Mouse (Mus musculus) CH12.LX (cell line): Measurements from ENCODE around the gene Sgip1. TPM values are rescaled to one million over a fixed set of nuclear protein-coding genes. Genes with fewer than 3 reads are reported as not detected.
A peak's percentile ranks its signal among the peaks of the same experiment; 100 is the strongest.

ENCODE experiments used
- DNase-seq: peaks from one replicate; pipeline ENCODE4 v3.0.0-alpha.2; 2013; ENCODE audit errors: extremely low read depth
- H3K27ac ChIP-seq: 2 replicates; pipeline ENCODE4 v1.5.1; 2012; ENCODE audit warnings: low read depth, mild to moderate bottlenecking, control low read depth, moderate library complexity; ENCODE audit not compliant: insufficient read depth
- H3K27me3 ChIP-seq: replicated peaks from 2 replicates; pipeline ENCODE3; 2012; ENCODE audit warnings: inconsistent platforms
- H3K36me3 ChIP-seq, 2 experiments: replicated peaks in 1 of 2; 2 replicates each; pipeline versions ENCODE3 to v1.6.1; 2012; ENCODE audit warnings: inconsistent platforms in 1 of 2, low read length in 1 of 2, mild to moderate bottlenecking in 1 of 2, mixed read lengths in 1 of 2, moderate library complexity in 1 of 2; ENCODE audit not compliant: control insufficient read depth in 1 of 2, insufficient read depth in 1 of 2
- H3K4me1 ChIP-seq, 2 experiments: 2 replicates each; pipeline ENCODE4 v1.6.1; 2012; ENCODE audit warnings: inconsistent platforms in 1 of 2, moderate library complexity in 1 of 2; ENCODE audit not compliant: insufficient read depth in 2 of 2, control insufficient read depth in 1 of 2
- H3K4me2 ChIP-seq: 2 replicates; pipeline ENCODE4 v1.6.1; 2012; ENCODE audit warnings: low read depth, mild to moderate bottlenecking, control low read depth; ENCODE audit not compliant: poor library complexity, insufficient read depth, severe bottlenecking
- H3K4me3 ChIP-seq, 3 experiments: fragments of 150-350 bp in 1 of 3; sonication (generic) in 1 of 3; replicated peaks in 1 of 3; 2 replicates each; pipeline versions ENCODE3 to v1.5.1; 2011 to 2012; ENCODE audit warnings: low read depth in 2 of 3, low read length in 2 of 3, mild to moderate bottlenecking in 2 of 3, moderate library complexity in 2 of 3, control low read depth in 1 of 3, improper control_type of control experiment in 1 of 3, inconsistent platforms in 1 of 3, mixed read lengths in 1 of 3; ENCODE audit not compliant: poor library complexity in 1 of 3
- H3K79me2 ChIP-seq: replicated peaks from 2 replicates; pipeline ENCODE4 v1.6.1; 2012; ENCODE audit warnings: mild to moderate bottlenecking, moderate library complexity; ENCODE audit not compliant: control insufficient read depth, poor library complexity, insufficient read depth, severe bottlenecking; ENCODE audit errors: extremely low read depth
- H3K9ac ChIP-seq: 2 replicates; pipeline ENCODE4 v1.6.1; 2012; ENCODE audit warnings: low read depth, mild to moderate bottlenecking, control low read depth, moderate library complexity; ENCODE audit not compliant: insufficient read depth
- H3K9me3 ChIP-seq: replicated peaks from 2 replicates; pipeline ENCODE3; 2012; ENCODE audit warnings: low read length, inconsistent platforms, mixed read lengths
- BHLHE40 ChIP-seq: IDR thresholded peaks from 2 replicates; pipeline ENCODE4 v1.6.1; 2011; ENCODE audit warnings: mild to moderate bottlenecking, low read depth, low read length, improper control_type of control experiment
- CHD1 ChIP-seq: IDR thresholded peaks from 2 replicates; pipeline ENCODE4 v1.6.1; 2012; ENCODE audit warnings: low read depth, low read length, improper control_type of control experiment, inconsistent platforms
- CTCF ChIP-seq, 2 experiments: IDR thresholded peaks in 1 of 2; conservative IDR thresholded peaks in 1 of 2; 2 replicates each; pipeline ENCODE4 v1.5.1; 2011 to 2012; ENCODE audit warnings: low read depth in 2 of 2, low read length in 2 of 2, improper control_type of control experiment in 1 of 2, inconsistent platforms in 1 of 2, mild to moderate bottlenecking in 1 of 2, moderate library complexity in 1 of 2
- ELF1 ChIP-seq: IDR thresholded peaks from 2 replicates; pipeline ENCODE4 v1.6.1; 2014; ENCODE audit warnings: low read depth, mild to moderate bottlenecking, inconsistent platforms, low read length, improper control_type of control experiment
- EP300 ChIP-seq: IDR thresholded peaks from 2 replicates; pipeline ENCODE4 v1.6.1; 2011; ENCODE audit warnings: low read length, improper control_type of control experiment
- ETS1 ChIP-seq: conservative IDR thresholded peaks from 2 replicates; pipeline ENCODE4 v1.6.1; 2012; ENCODE audit warnings: low read depth, mild to moderate bottlenecking, inconsistent platforms, low read length, improper control_type of control experiment, moderate library complexity
- IRF4 ChIP-seq: IDR thresholded peaks from 2 replicates; pipeline ENCODE4 v1.6.1; 2014; ENCODE audit warnings: low read depth, mild to moderate bottlenecking, inconsistent platforms, low read length, improper control_type of control experiment
- JUN ChIP-seq: IDR thresholded peaks from 2 replicates; pipeline ENCODE4 v1.6.1; 2011; ENCODE audit warnings: low read depth, mild to moderate bottlenecking, low read length, improper control_type of control experiment, moderate library complexity; ENCODE audit not compliant: insufficient read depth
- JUND ChIP-seq: conservative IDR thresholded peaks from 2 replicates; pipeline ENCODE4 v1.6.1; 2011; ENCODE audit warnings: low read depth, low read length, improper control_type of control experiment
- KAT2A ChIP-seq: IDR thresholded peaks from 2 replicates; pipeline ENCODE4 v1.6.1; 2012; ENCODE audit warnings: low read length, improper control_type of control experiment, inconsistent platforms; ENCODE audit not compliant: insufficient replicate concordance
- MAFK ChIP-seq: IDR thresholded peaks from 2 replicates; pipeline ENCODE4 v1.6.1; 2011; ENCODE audit warnings: low read length, improper control_type of control experiment; ENCODE audit not compliant: insufficient replicate concordance
- MAX ChIP-seq: IDR thresholded peaks from 2 replicates; pipeline ENCODE4 v1.6.1; 2011; ENCODE audit warnings: low read length, improper control_type of control experiment
- MEF2A ChIP-seq: IDR thresholded peaks from 2 replicates; pipeline ENCODE4 v1.6.1; 2014; ENCODE audit warnings: low read depth, mild to moderate bottlenecking, inconsistent platforms, low read length, improper control_type of control experiment, borderline replicate concordance
- MYC ChIP-seq: IDR thresholded peaks from 2 replicates; pipeline ENCODE4 v1.6.1; 2011; ENCODE audit warnings: low read depth, mild to moderate bottlenecking, improper control_type of control experiment, low read length
- POLR2A ChIP-seq: IDR thresholded peaks from 2 replicates; pipeline ENCODE4 v1.6.1; 2011; ENCODE audit warnings: low read depth, mild to moderate bottlenecking, improper control_type of control experiment, low read length
- RAD21 ChIP-seq: IDR thresholded peaks from 2 replicates; pipeline ENCODE4 v1.6.1; 2011; ENCODE audit warnings: low read depth, mild to moderate bottlenecking, low read length, improper control_type of control experiment, moderate library complexity
- RCOR1 ChIP-seq: conservative IDR thresholded peaks from 2 replicates; pipeline ENCODE4 v1.6.1; 2012; ENCODE audit warnings: low read depth, mild to moderate bottlenecking, inconsistent platforms, low read length, improper control_type of control experiment
- TBP ChIP-seq: conservative IDR thresholded peaks from 2 replicates; pipeline ENCODE4 v1.6.1; 2011; ENCODE audit warnings: low read depth, low read length, improper control_type of control experiment
- USF2 ChIP-seq: conservative IDR thresholded peaks from 2 replicates; pipeline ENCODE4 v1.6.1; 2011; ENCODE audit warnings: low read depth, low read length, improper control_type of control experiment
- ZC3H11A ChIP-seq: IDR thresholded peaks from 2 replicates; pipeline ENCODE4 v1.6.1; 2012; ENCODE audit warnings: low read depth, mild to moderate bottlenecking, inconsistent platforms, low read length, improper control_type of control experiment
- ZKSCAN1 ChIP-seq: IDR thresholded peaks from 2 replicates; pipeline ENCODE4 v1.6.1; 2012; ENCODE audit warnings: low read depth, inconsistent platforms, low read length, improper control_type of control experiment, borderline replicate concordance
- ZMIZ1 ChIP-seq: IDR thresholded peaks from 2 replicates; pipeline ENCODE4 v1.6.1; 2012; ENCODE audit warnings: low read depth, mild to moderate bottlenecking, inconsistent platforms, low read length, improper control_type of control experiment
- ZNF384 ChIP-seq: IDR thresholded peaks from 2 replicates; pipeline ENCODE4 v1.6.1; 2012; ENCODE audit warnings: low read depth, low read length, improper control_type of control experiment, inconsistent platforms
- dilution Hi-C: fragments of 300-500 bp; cut with MboI; formaldehyde crosslinking; loops from 2 replicates; pipeline ENCODE4 v1.14.3; 2020; ENCODE audit warnings: low sequenced_read_pairs; ENCODE audit not compliant: extremely low pct_unique_long_range_greater_than_20kb, extremely low pct_ligation_motif_present
- in situ Hi-C: fragments of 300-500 bp; cut with MboI; formaldehyde crosslinking; loops from 3 replicates; pipeline ENCODE4 v1.14.3; 2019; ENCODE audit warnings: low sequenced_read_pairs, low pct_ligation_motif_present, low pct_unique_long_range_greater_than_20kb, mixed read lengths
- polyA plus RNA-seq: library from polyadenylated mRNA; unstranded; fragments of >175 nt; gene quantifications from 2 replicates; pipeline ENCODE4 v1.2.1, GENCODE M21; 2012; ENCODE audit warnings: low read depth; ENCODE audit not compliant: insufficient read length
- total RNA-seq, 2 experiments: library from RNA; depleted of rRNA; stranded (reverse); fragments of 300-350 nt in 1 of 2; fragments of >200 nt in 1 of 2; gene quantifications; 2 replicates each; pipeline ENCODE4 v1.2.3; 2012 to 2014

Gene Sgip1
- total and polyA plus RNA-seq, 3 experiments: 0.07 to 0.39 (median 0.21) TPM

- in situ Hi-C loops (no loop called here), dilution Hi-C loops (no loop called here)
- TF ChIP-seq TBP: no peak
- no peak for TF ChIP-seq RAD21
- TF ChIP-seq ELF1: no peak
- no peak for TF ChIP-seq EP300
- TF ChIP-seq ZMIZ1: no peak
- TF ChIP-seq CTCF (conservative IDR thresholded peaks at IDR 0.05 in 1 of 2, IDR thresholded peaks at IDR 0.05 in 1 of 2; ENCODE audit: low read depth in 2 of 2, low read length in 2 of 2): no peak
- no peak for TF ChIP-seq JUN
- no peak for TF ChIP-seq POLR2A
- no peak for TF ChIP-seq CHD1
- TF ChIP-seq MAFK: no peak
- no peak for TF ChIP-seq MEF2A
- TF ChIP-seq BHLHE40: no peak
- TF ChIP-seq ZKSCAN1: no peak
- no peak for TF ChIP-seq MAX
- TF ChIP-seq ETS1: no peak
- no peak for TF ChIP-seq RCOR1
- no peak for TF ChIP-seq USF2
- TF ChIP-seq JUND: no peak
- no peak for TF ChIP-seq ZC3H11A
- no peak for TF ChIP-seq KAT2A
- Histone ChIP-seq H3K27me3 (no peaks in the 10 kb centered on the region), H3K9ac (no peak overlapping the region), H3K4me1 (peaks cover 3 to 10% of the 10 kb centered on the region in 2 experiments; a peak in 3 of 4 replicates), H3K4me2 (no peak overlapping the region), H3K27ac (no peak overlapping the region), H3K36me3 (no peaks in the 10 kb centered on the region), H3K9me3 (no peaks in the 10 kb centered on the region), H3K4me3 (no peak overlapping the region), H3K79me2 (no peaks in the 10 kb centered on the region)
- no peak for DNase-seq
These were observed 143.1 kb downstream of the Sgip1 start for GRCm38 (mm10) chr4:102884228-102884627.

GRCm38 (mm10) chr4:102886459-102886858, 145.4 kb downstream of the Sgip1 start:
- Histone ChIP-seq H3K4me2 (no peak overlapping the region), H3K4me3 (no peak overlapping the region), H3K27ac (no peak overlapping the region), H3K9ac (no peak overlapping the region), H3K36me3 (no peaks in the 10 kb centered on the region), H3K27me3 (no peaks in the 10 kb centered on the region), H3K9me3 (no peaks in the 10 kb centered on the region), H3K79me2 (no peaks in the 10 kb centered on the region), H3K4me1 (peaks cover 3 to 10% of the 10 kb centered on the region in 2 experiments; a peak in 3 of 4 replicates)
- dilution Hi-C loops (no loop called here), in situ Hi-C loops (no loop called here)
- DNase-seq: no peak
- TF ChIP-seq MYC: no peak
- 0 out of 2 replicates have a peak, but pooled peaks have one; percentile 15 for TF ChIP-seq IRF4
- TF ChIP-seq ZNF384: peak; percentile 80
- peak; percentile 43; the same call in 1 of the 2 replicates for TF ChIP-seq EP300
- TF ChIP-seq, all 38 proteins: peak for 3
